Mouse (Mus musculus) heart, postnatal 0 days (tissue): ENCODE results near the gene Nek4.

Source experiments
- CTCF ChIP-seq: IDR thresholded peaks from 2 replicates; pipeline ENCODE4 v1.5.1; 2016; ENCODE audit warnings: antibody characterized with exemption, control low read depth, low read depth
- EP300 ChIP-seq: IDR thresholded peaks from 2 replicates; pipeline ENCODE4 v1.6.1; 2016; ENCODE audit warnings: antibody characterized with exemption, low read depth

DNA sequence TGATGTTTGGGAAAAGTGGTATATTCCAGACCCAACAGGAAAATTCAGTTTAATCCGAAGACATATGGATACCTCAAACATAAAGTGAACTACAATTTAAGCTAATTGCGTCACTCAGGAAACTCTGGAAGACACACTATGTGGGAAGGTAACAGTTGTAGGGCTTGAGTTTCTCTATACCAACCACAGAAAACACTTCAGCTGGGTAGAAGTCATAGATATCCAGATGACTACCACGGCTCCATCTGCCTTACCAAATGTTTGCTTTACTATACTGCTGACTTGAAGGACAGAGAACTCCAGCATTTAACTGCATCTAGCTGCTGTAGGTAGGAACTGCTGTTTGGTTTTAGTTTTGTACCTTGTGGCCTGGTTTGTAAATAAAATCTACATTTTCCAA, 60.4 kb downstream of the Nek4 start:
- TF ChIP-seq CTCF (no peak), EP300 (no peak)
